Mouse (Mus musculus): Measurements from ENCODE around the gene Zfp296.

Zfp296 gene

DNA sequence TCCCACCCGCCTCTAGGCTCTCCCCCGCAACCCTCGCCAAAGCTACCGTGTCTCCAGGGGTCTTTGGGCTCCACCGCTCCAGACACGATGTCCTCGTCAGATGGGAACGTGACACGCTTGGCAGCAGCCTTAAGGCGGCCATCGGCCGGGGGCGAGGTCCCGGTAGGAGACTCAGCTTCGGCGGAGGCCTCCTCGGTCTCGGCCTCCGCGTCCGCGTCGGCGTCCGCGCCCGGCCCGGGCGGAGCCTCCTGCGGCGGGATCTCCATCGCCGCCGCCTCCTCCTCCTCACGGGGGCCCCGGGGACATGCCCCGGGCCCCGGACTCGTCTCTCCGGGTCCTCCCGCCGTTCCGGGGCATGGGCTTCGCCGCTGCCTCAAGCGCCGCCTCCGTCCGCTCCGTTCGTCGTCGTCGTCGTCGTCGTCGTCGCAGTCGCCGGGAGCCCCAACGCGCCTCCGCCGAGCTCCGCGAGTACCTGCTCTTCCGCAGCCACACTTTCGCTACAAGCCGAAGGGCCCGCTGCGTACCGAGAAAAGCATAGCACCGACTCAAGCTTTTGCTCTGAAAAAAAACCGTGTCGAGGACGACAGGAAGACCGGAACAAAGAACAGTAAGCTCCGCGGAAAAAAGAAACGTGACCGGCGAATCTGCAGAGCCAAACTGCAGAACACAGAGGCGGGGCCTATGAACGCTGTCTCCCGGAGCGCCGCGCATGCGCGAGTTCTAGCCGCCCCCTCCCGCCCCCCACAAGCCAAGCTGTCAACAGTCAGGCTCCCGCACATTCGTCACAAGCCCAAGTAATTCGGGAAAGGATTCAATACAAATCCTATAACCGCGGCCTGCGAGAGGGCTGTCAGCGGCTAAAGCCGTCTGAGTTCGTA lies 15.1 kb upstream of the Zfp296 start:
- peak; percentile 84 to 90 for DNase-seq (ENCODE audit: low spot score in 2 of 2)

- no peak for DNase-seq (ENCODE audit: low spot score in 2 of 2)
Observed at GRCm38 (mm10) chr7:19562643-19563410, 14.3 kb upstream of the Zfp296 start, which contains the start of gene Ppp1r37. Gene Ppp1r37, minus strand, starts transcription at chr7:19563076.

- DNase-seq (ENCODE audit: low spot score in 2 of 2), result no peak
Observed at GRCm38 (mm10) chr7:19563884-19564283, 13.2 kb upstream of the Zfp296 start.

- no peak for DNase-seq (ENCODE audit: low spot score in 2 of 2)
Observed at GRCm38 (mm10) chr7:19564455-19564854, 12.6 kb upstream of the Zfp296 start.

DNA sequence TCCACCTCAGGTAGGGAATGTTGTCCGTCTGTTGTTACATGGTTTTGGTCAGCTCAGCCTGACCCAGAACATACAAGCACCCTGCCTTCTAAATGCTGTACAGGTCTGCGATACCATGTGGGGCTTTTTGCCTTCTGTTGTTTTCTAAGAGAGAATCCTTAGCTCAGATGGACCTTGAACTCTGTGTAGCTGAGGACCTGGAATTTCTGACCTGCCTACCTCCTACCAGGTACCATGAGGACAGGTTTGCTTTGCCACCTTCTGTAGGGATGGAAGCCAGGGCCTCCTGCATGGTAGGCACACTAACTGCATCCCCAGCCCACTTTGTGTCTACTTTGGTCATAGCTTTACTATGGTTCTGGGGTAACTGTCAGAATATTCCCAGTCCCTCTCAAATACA lies 11.3 kb upstream of the Zfp296 start:
- DNase-seq (ENCODE audit: low spot score in 2 of 2), result no peak

- no peak for DNase-seq (ENCODE audit: low spot score in 2 of 2)
Observed at GRCm38 (mm10) chr7:19567426-19567825, 9.7 kb upstream of the Zfp296 start.

- no peak for DNase-seq (ENCODE audit: low spot score in 2 of 2)
Observed at GRCm38 (mm10) chr7:19569647-19570046, 7.4 kb upstream of the Zfp296 start.

DNA sequence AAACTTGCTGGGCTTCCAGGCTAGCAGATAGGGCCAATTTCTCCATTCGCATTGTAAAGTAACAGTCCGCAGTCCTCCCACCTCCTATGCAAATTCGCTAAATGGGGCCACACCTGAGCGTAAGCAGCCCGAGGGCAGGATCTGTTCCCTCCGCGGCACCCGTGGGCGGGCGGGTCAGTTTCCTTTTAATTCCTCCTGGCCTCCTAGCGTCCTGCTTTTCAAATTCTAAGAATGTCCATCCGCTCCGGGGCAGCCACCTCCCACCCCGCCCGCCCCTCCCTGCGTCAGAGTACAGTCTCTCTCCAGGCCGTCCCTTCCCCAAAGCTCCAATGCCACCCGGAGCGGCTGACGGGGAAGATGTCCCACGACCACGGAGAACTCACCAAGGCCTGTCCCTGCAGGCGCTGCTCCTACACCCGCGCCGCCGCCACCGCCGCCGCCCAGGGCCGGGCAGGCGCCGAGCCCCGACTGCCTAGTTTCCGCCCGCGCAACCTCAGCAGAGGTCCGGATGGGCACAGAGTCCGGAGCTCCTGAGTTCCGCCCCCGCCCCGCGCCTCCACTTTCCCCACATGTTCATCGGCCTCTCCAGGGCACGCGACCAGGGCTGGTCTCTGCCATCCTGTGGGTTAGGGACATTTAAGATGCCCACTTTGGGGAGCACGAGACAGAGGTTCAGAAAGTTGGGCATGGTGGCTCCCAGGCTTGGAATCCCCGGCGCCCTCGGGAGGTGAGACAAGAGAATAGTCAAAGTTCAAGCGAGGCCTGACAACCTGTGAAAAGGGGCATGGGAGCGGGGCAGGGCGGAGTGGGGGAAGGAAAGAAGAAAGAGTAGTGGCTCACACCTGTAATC lies 3.9 kb upstream of the Zfp296 start:
- peak; percentile 60 to 77 for DNase-seq (ENCODE audit: low spot score in 2 of 2)

DNA sequence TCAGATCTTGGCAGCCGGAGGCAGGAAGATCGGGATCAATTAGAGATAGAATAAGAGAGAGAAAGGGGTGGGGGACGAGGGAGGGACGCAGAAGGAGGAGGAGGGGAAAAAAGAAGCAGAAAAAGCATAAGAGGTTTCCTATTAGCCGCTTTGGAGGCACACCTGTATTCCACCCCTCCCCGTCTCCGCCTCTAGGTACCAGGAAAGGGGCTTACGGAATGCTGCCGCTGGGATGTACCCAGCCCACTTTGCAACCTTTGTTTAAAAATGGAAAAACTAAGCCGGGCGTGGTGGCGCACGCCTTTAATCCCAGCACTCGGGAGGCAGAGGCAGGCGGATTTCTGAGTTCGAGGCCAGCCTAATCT lies 3.3 kb upstream of the Zfp296 start:
- no peak for DNase-seq (ENCODE audit: low spot score in 2 of 2)

GRCm38 (mm10) chr7:19575559-19575958 lies 1.5 kb upstream of the Zfp296 start:
- DNase-seq (ENCODE audit: low spot score in 2 of 2), result no peak

DNA sequence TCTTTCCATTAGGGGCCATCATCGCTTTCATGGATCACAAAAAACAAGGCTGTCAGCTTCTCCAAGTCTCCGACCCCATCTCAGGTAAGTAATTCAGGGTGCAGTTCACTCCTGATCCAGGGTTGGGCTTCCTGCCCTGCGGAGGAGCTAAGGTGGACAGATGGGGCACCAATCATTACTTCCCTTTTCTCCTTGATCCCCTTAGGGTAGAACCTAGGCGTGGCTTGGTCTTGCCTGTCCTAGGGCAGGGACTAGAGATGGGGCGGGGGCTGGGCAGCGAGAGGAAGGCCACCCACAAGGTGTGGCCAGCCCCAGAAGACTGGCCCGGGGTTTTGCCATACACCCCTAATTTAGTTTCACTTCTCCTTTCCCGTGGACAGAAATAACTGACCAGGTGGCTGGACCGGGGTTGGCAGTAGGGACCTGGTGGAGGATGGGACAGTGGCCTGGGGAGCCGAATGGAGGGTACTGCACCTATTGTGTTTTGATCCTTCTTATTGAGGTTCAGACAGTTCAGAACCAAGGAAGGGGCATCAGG lies 859 bp downstream of the Zfp296 start:
- DNase-seq (ENCODE audit: low spot score in 2 of 2), result no peak

DNA sequence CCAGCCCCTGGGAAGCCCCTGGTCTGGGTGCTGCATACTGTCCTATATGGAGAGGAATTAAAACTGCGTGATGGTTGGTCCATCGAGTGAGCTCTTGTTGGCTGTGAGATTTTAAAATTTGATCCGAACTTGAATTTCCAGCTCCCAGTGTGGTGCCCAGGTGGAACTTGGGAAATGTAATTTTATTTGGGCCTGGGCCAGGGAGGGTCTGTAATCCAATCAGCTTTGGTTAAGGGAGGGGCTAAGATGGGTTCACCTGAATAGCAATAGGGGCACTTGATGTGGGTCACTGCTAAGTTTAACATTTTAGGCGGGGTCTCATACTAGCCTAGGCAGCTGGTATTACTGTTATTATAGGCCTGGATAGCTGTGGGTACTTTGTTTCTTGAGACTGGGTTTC lies 1.3 kb downstream of the Zfp296 start:
- DNase-seq (ENCODE audit: low spot score in 2 of 2), result no peak

DNA sequence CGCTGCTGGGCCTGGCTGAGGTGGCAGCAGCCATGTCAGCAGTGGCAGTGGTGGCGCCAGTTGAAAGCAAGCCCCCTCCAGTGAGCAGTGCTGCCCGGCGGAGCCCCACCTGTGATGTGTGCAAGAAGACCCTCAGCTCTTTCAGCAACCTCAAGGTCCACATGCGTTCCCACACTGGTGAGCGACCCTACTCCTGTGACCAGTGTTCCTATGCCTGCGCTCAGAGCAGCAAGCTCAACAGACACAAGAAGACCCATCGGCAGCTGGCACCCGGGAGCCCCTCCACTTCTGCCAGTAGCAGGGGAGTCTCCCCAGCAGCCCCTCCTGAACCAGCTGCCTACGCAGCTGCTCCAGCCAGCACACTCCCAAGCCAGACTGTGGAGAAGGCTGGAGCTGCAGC lies 2.7 kb downstream of the Zfp296 start:
- no peak for DNase-seq (ENCODE audit: low spot score in 2 of 2)

GRCm38 (mm10) chr7:19580634-19581033 lies 3.5 kb downstream of the Zfp296 start:
- DNase-seq (ENCODE audit: low spot score in 2 of 2), result peak; percentile 82 to 88

GRCm38 (mm10) chr7:19586269-19586668 lies 9.2 kb downstream of the Zfp296 start:
- DNase-seq (ENCODE audit: low spot score in 2 of 2), result no peak

DNA sequence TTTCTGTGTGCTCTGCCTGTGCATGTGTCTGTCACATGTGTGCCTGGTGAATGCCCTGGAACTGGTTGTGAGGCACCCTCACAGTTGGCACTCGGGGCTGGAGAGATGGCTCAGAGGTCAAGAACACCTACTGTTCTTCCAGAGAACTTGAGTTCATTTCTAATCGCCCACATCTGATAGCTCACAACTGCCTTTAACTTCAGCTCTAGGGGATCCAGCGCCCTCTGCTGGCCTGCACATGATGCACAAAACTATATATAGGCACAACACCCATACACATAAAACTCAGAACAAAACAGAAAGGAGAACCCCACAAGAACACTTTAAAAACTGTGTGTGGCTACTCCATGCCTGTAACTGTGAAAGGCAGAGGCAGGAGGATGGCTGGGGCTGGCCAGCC lies 12.1 kb downstream of the Zfp296 start:
- peak in 1 of 2 experiments; percentile 37 for DNase-seq (ENCODE audit: low spot score in 2 of 2)

DNA sequence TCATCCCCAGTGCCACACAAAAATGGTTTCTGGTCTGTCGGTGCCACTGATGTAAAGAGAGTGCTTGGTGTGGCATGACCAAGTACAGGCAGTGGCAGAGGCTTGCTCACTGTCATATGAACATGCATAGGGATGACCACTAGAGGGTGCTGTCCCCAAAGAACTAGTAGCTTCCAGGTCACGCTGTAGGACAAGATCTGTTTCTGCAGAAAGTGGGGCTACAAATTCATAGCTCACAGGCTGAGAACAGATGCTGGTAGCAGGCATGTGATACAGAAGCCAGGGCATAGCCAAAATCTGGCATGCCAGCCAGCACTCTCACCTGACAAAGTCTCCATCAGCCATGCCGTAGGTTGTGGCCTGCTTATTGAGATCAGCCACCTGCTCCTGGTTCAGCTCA lies 12.8 kb downstream of the Zfp296 start:
- peak; percentile 34 to 50 for DNase-seq (ENCODE audit: low spot score in 2 of 2)

GRCm38 (mm10) chr7:19593061-19593730 lies 16.1 kb downstream of the Zfp296 start:
- DNase-seq (ENCODE audit: low spot score in 2 of 2), result no peak

DNA sequence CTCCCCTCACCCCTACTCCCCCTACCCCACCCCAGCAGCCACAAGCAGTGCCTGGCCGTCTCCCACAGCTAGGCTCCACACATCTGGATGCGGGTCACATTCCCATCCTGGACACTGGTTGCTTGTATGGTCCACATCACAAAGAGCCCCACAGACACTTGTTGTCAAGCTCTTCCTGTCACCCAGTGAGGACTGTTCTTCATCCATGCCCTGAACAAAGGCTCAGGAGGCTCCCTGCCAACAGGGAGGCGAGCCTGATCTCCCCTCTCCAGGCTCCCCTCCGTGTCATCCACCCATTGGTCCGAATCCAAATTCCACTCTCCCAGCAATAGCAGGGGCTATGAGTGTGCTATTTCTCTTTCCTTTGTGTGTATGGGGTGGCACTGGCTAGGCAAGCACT lies 23.5 kb downstream of the Zfp296 start:
- no peak for DNase-seq (ENCODE audit: low spot score in 2 of 2)

DNA sequence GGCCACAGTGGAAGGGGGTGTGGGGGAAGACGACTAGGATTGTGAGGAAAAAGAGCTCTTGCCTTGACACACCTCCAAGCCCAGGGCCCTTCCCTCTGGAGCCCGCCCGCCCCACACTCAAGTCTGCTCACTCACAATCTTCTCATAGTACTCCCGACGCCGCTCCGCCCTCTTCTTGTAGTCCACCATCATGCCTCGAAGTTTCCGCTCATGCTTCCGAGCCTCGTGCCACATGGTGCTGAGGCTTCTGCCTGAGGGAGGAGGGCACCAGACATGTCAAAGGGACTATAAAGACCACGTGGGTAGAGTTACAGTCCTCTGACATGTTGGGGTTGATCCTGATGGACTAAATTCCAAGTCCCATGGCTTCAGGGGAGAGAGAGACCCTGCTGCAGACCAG lies 26.0 kb downstream of the Zfp296 start:
- no peak for DNase-seq (ENCODE audit: low spot score in 2 of 2)

Data from urinary bladder, adult 18-20 months (tissue).